Mouse (Mus musculus): ENCODE data around the gene Gm44973. TPM values are rescaled to one million over a fixed set of nuclear protein-coding genes. Genes with fewer than 3 reads are reported as not detected.
A peak's percentile ranks its signal among the peaks of the same experiment; 100 is the strongest.

Gene Gm44973
- polyA plus RNA-seq, 2 experiments, result 0.03 to 1.9 TPM

DNA sequence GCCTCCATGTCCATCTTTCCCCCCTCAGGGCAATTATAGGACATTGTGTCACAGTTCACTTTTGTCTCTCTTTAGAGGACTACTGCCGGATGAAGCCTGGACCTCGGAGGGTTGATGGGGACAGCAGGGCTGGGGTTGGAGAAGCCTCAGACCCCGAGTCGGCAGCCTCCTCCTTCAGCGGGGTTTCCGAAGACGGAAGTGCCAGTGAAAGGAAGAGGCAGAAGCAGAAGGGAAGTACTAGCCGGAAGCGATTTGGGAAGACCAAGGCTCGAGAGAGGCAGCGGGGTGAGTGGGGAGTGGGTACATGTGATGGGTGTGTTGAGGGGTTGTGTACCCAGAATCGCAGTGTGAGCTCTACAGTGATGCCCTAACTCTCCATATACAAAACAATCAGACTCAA is 44.1 kb downstream of the Gm44973 start:
- no peak for ATAC-seq (ENCODE audit: insufficient read depth)
- no peak for DNase-seq (ENCODE audit: low read depth in 3 of 3, low spot score in 3 of 3)
- 76% methylated on average over 12 of the region's 12 CpGs for WGBS (ENCODE audit: insufficient replicate concordance)
- H3K4me3 ChIP-seq (ENCODE audit: insufficient read depth in 1 of 2, low read depth in 2 of 2, low read length in 2 of 2), result no peak overlapping the region
- no peaks in the 10 kb centered on the region; the same call in 1 of the 2 replicates for H3K36me3 ChIP-seq (replicated peaks; ENCODE audit: control insufficient read depth, insufficient read depth, low read depth)
- no peaks in the 10 kb centered on the region for H3K9me3 ChIP-seq (ENCODE audit: control insufficient read depth, low read length)
- H3K27me3 ChIP-seq (ENCODE audit: control insufficient read depth, insufficient read depth, low read length), result peaks cover 44% of the 10 kb centered on the region
- H3K4me1 ChIP-seq (replicated peaks; ENCODE audit: control insufficient read depth in 2 of 2, insufficient read depth in 2 of 2, low read length in 1 of 2), result peaks cover 5 to 14% of the 10 kb centered on the region in 2 experiments
- H3K27ac ChIP-seq, result no peak overlapping the region
- peak overlapping the region; percentile 100; the same call in 1 of the 2 replicates for H3K4me2 ChIP-seq (ENCODE audit: low read depth)
- TF ChIP-seq CTCF (IDR thresholded peaks at IDR 0.05; ENCODE audit: low read depth), result no peak
- TF ChIP-seq EP300 (IDR thresholded peaks at IDR 0.05; ENCODE audit: low read depth), result no peak
- no peak overlapping the region for H3K9ac ChIP-seq (replicated peaks)

DNA sequence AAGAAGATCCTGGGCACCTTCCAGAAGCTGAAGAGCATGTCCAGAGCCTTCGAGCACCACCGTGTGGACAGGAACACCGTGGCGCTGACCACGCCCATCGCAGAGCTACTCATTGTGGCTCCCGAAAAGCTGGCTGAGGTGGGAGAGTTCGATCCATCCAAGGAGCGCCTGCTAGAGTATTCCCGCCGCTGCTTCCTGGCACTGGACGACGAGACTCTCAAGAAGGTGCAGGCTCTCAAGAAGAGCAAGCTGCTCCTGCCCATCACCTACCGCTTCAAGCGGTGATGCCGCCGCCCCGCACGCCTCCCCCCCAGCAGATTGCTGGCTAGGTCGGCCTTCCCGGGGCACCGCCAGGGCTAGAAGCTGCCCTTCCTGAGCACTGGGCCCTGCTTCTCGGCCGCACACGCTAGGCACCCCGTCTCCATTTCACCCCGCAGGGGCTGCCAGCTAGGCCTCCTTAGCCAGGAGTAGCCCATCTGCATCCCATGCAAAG is 45.0 kb downstream of the Gm44973 start:
- TF ChIP-seq CTCF (IDR thresholded peaks at IDR 0.05; ENCODE audit: low read depth) (peak; percentile 94), EP300 (IDR thresholded peaks at IDR 0.05; ENCODE audit: low read depth) (no peak)
- Histone ChIP-seq H3K9me3 (ENCODE audit: control insufficient read depth, low read length) (no peaks in the 10 kb centered on the region), H3K27me3 (ENCODE audit: control insufficient read depth, insufficient read depth, low read length) (peaks cover 35% of the 10 kb centered on the region), H3K4me1 (replicated peaks; ENCODE audit: control insufficient read depth in 2 of 2, insufficient read depth in 2 of 2, low read length in 1 of 2) (peaks cover 9 to 14% of the 10 kb centered on the region in 2 experiments), H3K36me3 (replicated peaks; ENCODE audit: control insufficient read depth, insufficient read depth, low read depth) (no peaks in the 10 kb centered on the region; the same call in 1 of the 2 replicates), H3K9ac (replicated peaks) (peak overlapping the region; percentile 97), H3K4me3 (ENCODE audit: insufficient read depth in 1 of 2, low read depth in 2 of 2, low read length in 2 of 2) (peak overlapping the region; percentile 96 to 97), H3K4me2 (ENCODE audit: low read depth) (peak overlapping the region; percentile 100), H3K27ac (peak overlapping the region; percentile 93)
- DNase-seq (ENCODE audit: low read depth in 3 of 3, low spot score in 3 of 3) (peak; percentile 65 to 68 (median 68)), ATAC-seq (ENCODE audit: insufficient read depth) (no peak)
- 3% methylated on average over 27 of the region's 27 CpGs for WGBS (ENCODE audit: insufficient replicate concordance)

DNA sequence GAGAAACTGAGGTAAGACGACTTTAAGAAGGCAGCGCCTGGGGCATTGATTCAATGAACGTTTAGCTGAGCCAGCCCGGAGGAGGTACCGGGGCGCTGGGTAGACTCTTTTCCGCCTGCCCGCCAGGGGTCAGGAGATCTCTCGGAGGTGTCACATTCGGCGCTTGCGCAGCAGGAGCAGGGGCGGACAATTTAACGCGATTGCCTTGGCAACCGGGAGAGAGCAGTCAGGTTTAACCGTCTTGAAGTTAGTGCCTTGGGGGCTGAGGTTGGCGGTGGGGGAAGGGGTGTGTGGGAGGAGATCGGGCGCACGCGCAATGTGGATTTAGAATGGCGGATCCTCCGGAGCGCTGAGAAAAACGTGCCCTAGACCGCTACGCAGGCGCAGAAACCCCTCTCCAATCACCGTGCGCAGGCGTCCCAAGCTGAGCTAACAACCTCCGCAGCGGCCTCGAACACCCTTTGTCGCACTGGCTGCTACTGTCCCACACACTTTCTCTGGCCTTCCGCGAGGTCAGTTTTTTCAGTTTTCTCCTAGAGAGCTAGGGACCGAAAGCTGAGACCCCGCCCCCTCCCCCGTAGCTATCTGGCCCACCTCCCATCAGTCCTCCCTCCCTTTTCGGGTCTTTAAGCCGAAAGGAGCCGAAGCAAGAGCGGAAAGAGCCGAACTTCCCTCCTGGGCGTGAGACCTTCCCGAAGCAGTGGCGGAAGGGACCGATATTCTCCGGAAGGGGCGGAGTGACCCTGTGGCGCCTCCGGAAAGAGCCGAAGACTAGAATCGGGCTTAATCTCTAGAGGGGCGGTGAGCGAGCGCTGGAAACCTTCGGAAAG is 45.9 kb downstream of the Gm44973 start:
- Histone ChIP-seq H3K27me3 (ENCODE audit: control insufficient read depth, insufficient read depth, low read length) (peaks cover 27% of the 10 kb centered on the region), H3K9me3 (ENCODE audit: control insufficient read depth, low read length) (no peaks in the 10 kb centered on the region), H3K9ac (replicated peaks) (peak overlapping the region; percentile 97), H3K4me3 (ENCODE audit: insufficient read depth in 1 of 2, low read depth in 2 of 2, low read length in 2 of 2) (peak overlapping the region; percentile 96 to 97), H3K4me1 (replicated peaks; ENCODE audit: control insufficient read depth in 2 of 2, insufficient read depth in 2 of 2, low read length in 1 of 2) (peaks cover 12 to 17% of the 10 kb centered on the region in 2 experiments), H3K4me2 (ENCODE audit: low read depth) (peak overlapping the region; percentile 100), H3K36me3 (replicated peaks; ENCODE audit: control insufficient read depth, insufficient read depth, low read depth) (peaks cover 2% of the 10 kb centered on the region), H3K27ac (peak overlapping the region; percentile 93)
- under 1% methylated on average over 60 of the region's 60 CpGs for WGBS (ENCODE audit: insufficient replicate concordance)
- ATAC-seq (ENCODE audit: insufficient read depth) (peak; percentile 85), DNase-seq (ENCODE audit: low read depth in 3 of 3, low spot score in 3 of 3) (peak; percentile 94 to 96 (median 95))
- TF ChIP-seq EP300 (IDR thresholded peaks at IDR 0.05; ENCODE audit: low read depth), result no peak
- peak; percentile 92 for TF ChIP-seq CTCF (IDR thresholded peaks at IDR 0.05; ENCODE audit: low read depth)

DNA sequence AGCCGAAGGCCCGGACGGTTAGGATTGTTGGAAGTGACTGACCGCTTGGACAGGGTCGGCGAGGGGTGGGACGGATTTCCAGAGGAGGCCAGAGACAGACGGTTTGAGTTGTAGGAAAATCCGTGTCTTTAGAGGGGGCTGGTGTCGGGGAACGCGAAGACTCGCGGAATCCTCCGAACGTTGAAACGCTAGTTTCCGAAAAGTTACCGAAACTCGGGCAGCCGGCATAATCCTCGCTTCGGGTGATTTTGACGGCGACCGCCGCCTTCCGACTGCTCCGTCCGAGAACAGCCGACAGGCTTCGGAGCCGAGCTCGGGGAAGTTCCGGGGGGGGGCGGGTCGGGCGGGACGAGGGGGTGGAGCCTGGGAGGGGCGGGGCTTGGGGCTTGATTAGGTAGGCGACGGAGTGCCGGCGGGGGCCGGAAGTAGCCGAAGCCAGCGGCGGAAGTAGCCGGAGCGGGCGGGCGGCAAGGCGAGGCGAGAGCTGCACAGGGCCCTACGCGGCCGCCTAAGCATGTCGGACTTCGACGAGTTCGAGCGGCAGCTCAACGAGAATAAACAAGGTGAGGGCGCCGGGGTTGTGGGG is 46.6 kb downstream of the Gm44973 start, which contains the start of gene U2af2:
U2af2 (plus strand) TSS at position 370 of the 586 bp plus-strand sequence.
- Histone ChIP-seq H3K4me3 (ENCODE audit: insufficient read depth in 1 of 2, low read depth in 2 of 2, low read length in 2 of 2) (peak within 1 kb of the TSS; percentile 96 to 97), H3K9ac (replicated peaks) (peak within 1 kb of the TSS; percentile 97), H3K27me3 (ENCODE audit: control insufficient read depth, insufficient read depth, low read length) (peaks cover 19% of the 10 kb centered on the region), H3K9me3 (ENCODE audit: control insufficient read depth, low read length) (no peaks in the 10 kb centered on the region), H3K27ac (peak within 1 kb of the TSS; percentile 93), H3K4me2 (ENCODE audit: low read depth) (peak within 1 kb of the TSS; percentile 100), H3K4me1 (replicated peaks; ENCODE audit: control insufficient read depth in 2 of 2, insufficient read depth in 2 of 2, low read length in 1 of 2) (peaks cover 16 to 17% of the 10 kb centered on the region in 2 experiments), H3K36me3 (replicated peaks; ENCODE audit: control insufficient read depth, insufficient read depth, low read depth) (peaks cover 9% of the 10 kb centered on the region)
- DNase-seq (ENCODE audit: low read depth in 3 of 3, low spot score in 3 of 3) (peak; percentile 78 to 86 (median 83)), ATAC-seq (ENCODE audit: insufficient read depth) (peak; percentile 77)
- no peak for TF ChIP-seq EP300 (IDR thresholded peaks at IDR 0.05; ENCODE audit: low read depth)
- TF ChIP-seq CTCF (IDR thresholded peaks at IDR 0.05; ENCODE audit: low read depth), result no peak
- under 1% methylated on average over 65 of the region's 65 CpGs for WGBS (ENCODE audit: insufficient replicate concordance)
